Mouse (Mus musculus): ENCODE data around the gene Fras1. TPM values are rescaled to one million over a fixed set of nuclear protein-coding genes. Genes with fewer than 3 reads are reported as not detected.

Gene Fras1
- total and polyA plus RNA-seq, 3 experiments = not detected

DNA sequence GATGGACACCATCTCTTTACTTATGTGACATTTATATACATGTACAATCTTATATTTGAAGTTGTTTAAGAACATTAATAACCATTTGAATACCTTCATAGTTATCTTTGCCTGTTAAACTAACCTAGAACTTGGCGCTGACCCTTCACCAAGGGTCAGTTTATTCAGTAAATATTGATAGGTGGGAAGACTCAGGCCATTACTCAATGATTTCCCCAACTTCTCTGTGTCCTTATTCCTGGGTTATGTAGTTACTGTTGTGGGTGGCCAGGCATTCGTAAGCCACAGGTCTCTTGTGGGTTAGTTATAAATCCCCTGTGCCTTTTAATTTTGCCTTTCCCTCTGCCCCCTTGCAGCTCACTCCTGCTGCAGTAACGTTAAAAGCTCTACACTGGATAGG is 162.8 kb downstream of the Fras1 start:
- no peak overlapping the region for H3K27ac ChIP-seq (ENCODE audit: control insufficient read depth, low read depth, low read length)
- peaks cover 0 to 3% of the 10 kb centered on the region in 2 experiments; a peak in 2 of 4 replicates for H3K36me3 ChIP-seq (ENCODE audit: control insufficient read depth in 1 of 2, insufficient read depth in 2 of 2, low read length in 2 of 2)
- DNase-seq (ENCODE audit: low read depth, low spot score) = no peak
- no peaks in the 10 kb centered on the region for H3K79me2 ChIP-seq (ENCODE audit: control insufficient read depth, insufficient read depth, low read length, poor library complexity)
- H3K9ac ChIP-seq (ENCODE audit: control insufficient read depth, low read depth, low read length, poor library complexity, severe bottlenecking) = no peak overlapping the region
- peaks cover 0 to 1% of the 10 kb centered on the region in 2 experiments; a peak in 2 of 4 replicates for H3K27me3 ChIP-seq (ENCODE audit: control insufficient read depth in 1 of 2, insufficient read depth in 2 of 2, low read length in 2 of 2)
- no peak overlapping the region for H3K4me3 ChIP-seq (ENCODE audit: control insufficient read depth in 1 of 2, insufficient read depth in 1 of 2, low read depth in 2 of 2, low read length in 2 of 2)
- H3K4me1 ChIP-seq (ENCODE audit: control insufficient read depth in 1 of 2, insufficient read depth in 2 of 2, low read length in 2 of 2) = no peaks in the 10 kb centered on the region
- no peak for TF ChIP-seq TCF12 (IDR thresholded peaks at IDR 0.05; ENCODE audit: low read depth, low read length)
- no peak for TF ChIP-seq JUND (IDR thresholded peaks at IDR 0.05; ENCODE audit: low read depth, low read length)
- no peak for TF ChIP-seq MAX (IDR thresholded peaks at IDR 0.05; ENCODE audit: low read length)
- no peak for TF ChIP-seq CHD1 (IDR thresholded peaks at IDR 0.05; ENCODE audit: low read depth, low read length)
- no peak for TF ChIP-seq ZC3H11A (IDR thresholded peaks at IDR 0.05; ENCODE audit: low read depth, low read length)
- TF ChIP-seq MAZ (IDR thresholded peaks at IDR 0.05; ENCODE audit: low read depth, low read length) = no peak
- no peak for TF ChIP-seq MAFK (IDR thresholded peaks at IDR 0.05; ENCODE audit: borderline replicate concordance, low read depth, low read length)
- TF ChIP-seq KAT2A (conservative IDR thresholded peaks at IDR 0.05; ENCODE audit: low read depth, low read length) = no peak
- no peak for TF ChIP-seq ELF1 (IDR thresholded peaks at IDR 0.05; ENCODE audit: low read depth, low read length)
- TF ChIP-seq USF1 (IDR thresholded peaks at IDR 0.05; ENCODE audit: low read depth, low read length) = no peak
- no peak for TF ChIP-seq MEF2A (IDR thresholded peaks at IDR 0.05; ENCODE audit: extremely low read depth, insufficient replicate concordance, low read depth, low read length, poor library complexity, severe bottlenecking)
- TF ChIP-seq GATA1 (IDR thresholded peaks at IDR 0.05; ENCODE audit: low read depth, low read length) = no peak
- TF ChIP-seq MYB (IDR thresholded peaks at IDR 0.05; ENCODE audit: low read depth, low read length) = no peak
- no peak for TF ChIP-seq TAL1 (IDR thresholded peaks at IDR 0.05; ENCODE audit: low read length)
- no peak for TF ChIP-seq NRF1 (IDR thresholded peaks at IDR 0.05; ENCODE audit: insufficient read depth, low read depth, low read length, poor library complexity, severe bottlenecking)
- TF ChIP-seq TBP (IDR thresholded peaks at IDR 0.05; ENCODE audit: low read depth, low read length) = no peak
- no peak for TF ChIP-seq MYC (IDR thresholded peaks at IDR 0.05; ENCODE audit: low read depth, low read length)
- no peaks in the 10 kb centered on the region for H3K9me3 ChIP-seq (replicated peaks; ENCODE audit: insufficient read depth, low read length)

DNA sequence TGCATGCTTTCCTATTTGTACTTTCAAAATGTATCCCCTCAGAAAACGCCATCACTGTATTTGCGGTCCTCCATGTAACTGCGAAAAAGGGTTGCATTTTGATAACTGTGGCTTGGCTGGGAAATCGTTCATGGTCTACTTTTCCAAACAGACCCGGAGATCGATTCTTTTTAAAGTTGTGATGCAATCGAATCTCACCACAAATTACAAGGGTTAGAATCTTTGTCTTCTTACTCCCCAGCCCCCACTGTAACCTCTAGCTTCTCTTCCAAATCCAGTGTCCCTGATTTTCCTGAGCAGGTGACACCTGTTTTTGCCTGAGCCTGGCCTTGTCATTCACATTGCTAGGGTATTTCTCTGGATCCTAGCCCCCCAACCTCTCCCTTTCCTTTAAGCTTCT is 163.2 kb downstream of the Fras1 start:
- H3K4me1 ChIP-seq (ENCODE audit: control insufficient read depth in 1 of 2, insufficient read depth in 2 of 2, low read length in 2 of 2) = no peaks in the 10 kb centered on the region
- H3K27me3 ChIP-seq (ENCODE audit: control insufficient read depth in 1 of 2, insufficient read depth in 2 of 2, low read length in 2 of 2) = peaks cover 0 to 1% of the 10 kb centered on the region in 2 experiments; a peak in 2 of 4 replicates
- H3K79me2 ChIP-seq (ENCODE audit: control insufficient read depth, insufficient read depth, low read length, poor library complexity) = no peaks in the 10 kb centered on the region
- TF ChIP-seq HCFC1 (IDR thresholded peaks at IDR 0.05; ENCODE audit: low read depth, low read length) (no peak), CHD1 (IDR thresholded peaks at IDR 0.05; ENCODE audit: low read depth, low read length) (no peak), TCF12 (IDR thresholded peaks at IDR 0.05; ENCODE audit: low read depth, low read length) (no peak), SMC3 (IDR thresholded peaks at IDR 0.05; ENCODE audit: low read depth, low read length) (no peak), CHD2 (IDR thresholded peaks at IDR 0.05; ENCODE audit: low read length) (no peak), POLR2AphosphoS5 (IDR thresholded peaks at IDR 0.05; ENCODE audit: borderline replicate concordance, low read depth, low read length) (no peak), GATA1 (IDR thresholded peaks at IDR 0.05; ENCODE audit: low read depth, low read length) (no peak), ELF1 (IDR thresholded peaks at IDR 0.05; ENCODE audit: low read depth, low read length) (no peak), MAZ (IDR thresholded peaks at IDR 0.05; ENCODE audit: low read depth, low read length) (no peak), E2F4 (IDR thresholded peaks at IDR 0.05; ENCODE audit: borderline replicate concordance, low read depth, low read length) (no peak), EP300 (IDR thresholded peaks at IDR 0.05; ENCODE audit: low read depth in 1 of 2, low read length in 2 of 2) (no peak), GABPA (IDR thresholded peaks at IDR 0.05; ENCODE audit: low read depth, low read length) (no peak), NRF1 (IDR thresholded peaks at IDR 0.05; ENCODE audit: insufficient read depth, low read depth, low read length, poor library complexity, severe bottlenecking) (no peak), RAD21 (IDR thresholded peaks at IDR 0.05; ENCODE audit: low read depth, low read length) (no peak), MAX (IDR thresholded peaks at IDR 0.05; ENCODE audit: low read length) (no peak), ZMIZ1 (IDR thresholded peaks at IDR 0.05; ENCODE audit: low read depth, low read length) (no peak)
- no peak for DNase-seq (ENCODE audit: low read depth, low spot score)
- no peak overlapping the region for H3K4me3 ChIP-seq (ENCODE audit: control insufficient read depth in 1 of 2, insufficient read depth in 1 of 2, low read depth in 2 of 2, low read length in 2 of 2)
- H3K9ac ChIP-seq (ENCODE audit: control insufficient read depth, low read depth, low read length, poor library complexity, severe bottlenecking) = no peak overlapping the region
- no peak overlapping the region for H3K27ac ChIP-seq (ENCODE audit: control insufficient read depth, low read depth, low read length)
- no peaks in the 10 kb centered on the region for H3K36me3 ChIP-seq (ENCODE audit: control insufficient read depth in 1 of 2, insufficient read depth in 2 of 2, low read length in 2 of 2)
- H3K9me3 ChIP-seq (replicated peaks; ENCODE audit: insufficient read depth, low read length) = no peaks in the 10 kb centered on the region

All from MEL (cell line).